Mouse (Mus musculus): ENCODE data around the gene Cdc40. TPM values are rescaled to one million over a fixed set of nuclear protein-coding genes. Genes with fewer than 3 reads are reported as not detected.

The Cdc40 gene
- total RNA-seq (2023) = 10 to 100 TPM; 53.6 to 53.7 TPM

GRCm38 (mm10) chr10:40882831-40883643 lies at the start of gene Cdc40, which contains the start of gene Wasf1:
TSS of gene Cdc40 (minus strand) at chr10:40883311.
TSS of gene Wasf1 (plus strand) at chr10:40883475.

Other genes starting within 250 kb of the Cdc40 start
- gene Mettl24, start 200.0 kb downstream of the Cdc40 start, total RNA-seq (2023) = not detected
- not detected for gene Wasf1, start 164 bp upstream of the Cdc40 start, total RNA-seq (2023)
- gene Gpr6, start 189.0 kb upstream of the Cdc40 start, total RNA-seq (2023) = not detected

Data from T-cell, adult 66 days (primary cell).